Mouse (Mus musculus): ENCODE data around the gene Satb2.

Gene Satb2

DNA sequence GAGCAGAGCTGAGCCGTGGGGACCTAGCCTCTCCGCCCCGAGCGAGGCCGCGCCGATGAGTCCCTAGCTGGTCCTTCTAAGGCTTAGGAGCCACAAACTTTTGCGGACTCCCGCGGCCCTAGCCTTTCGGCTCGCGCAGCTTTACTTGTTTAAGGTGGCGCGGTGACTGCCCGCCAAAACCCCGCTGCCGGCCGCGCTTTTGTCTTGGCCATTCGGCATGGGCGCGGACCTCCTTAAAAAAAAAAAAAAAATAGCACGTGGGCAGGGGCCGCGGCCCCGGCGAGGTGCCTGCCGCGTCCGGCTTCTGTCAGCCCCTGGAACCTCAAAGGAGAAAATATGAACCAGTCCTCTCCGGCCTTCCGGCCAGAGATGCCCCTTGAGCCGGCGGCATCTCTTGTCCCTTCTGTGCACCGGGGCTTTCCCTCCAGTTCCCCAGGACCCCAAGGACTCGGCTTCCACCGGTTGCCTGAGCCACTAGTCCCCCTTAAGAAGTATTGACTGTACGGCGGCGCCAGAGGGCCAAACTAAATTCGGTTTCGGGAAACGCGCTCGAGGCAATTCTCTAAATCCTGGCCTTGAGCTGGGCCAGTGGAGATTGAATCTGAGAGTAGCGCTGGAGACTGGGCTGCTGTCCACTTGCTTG is 5.4 kb downstream of the Satb2 start:
- in situ Hi-C loops (cut with MboI, MseI), result no loop called here

DNA sequence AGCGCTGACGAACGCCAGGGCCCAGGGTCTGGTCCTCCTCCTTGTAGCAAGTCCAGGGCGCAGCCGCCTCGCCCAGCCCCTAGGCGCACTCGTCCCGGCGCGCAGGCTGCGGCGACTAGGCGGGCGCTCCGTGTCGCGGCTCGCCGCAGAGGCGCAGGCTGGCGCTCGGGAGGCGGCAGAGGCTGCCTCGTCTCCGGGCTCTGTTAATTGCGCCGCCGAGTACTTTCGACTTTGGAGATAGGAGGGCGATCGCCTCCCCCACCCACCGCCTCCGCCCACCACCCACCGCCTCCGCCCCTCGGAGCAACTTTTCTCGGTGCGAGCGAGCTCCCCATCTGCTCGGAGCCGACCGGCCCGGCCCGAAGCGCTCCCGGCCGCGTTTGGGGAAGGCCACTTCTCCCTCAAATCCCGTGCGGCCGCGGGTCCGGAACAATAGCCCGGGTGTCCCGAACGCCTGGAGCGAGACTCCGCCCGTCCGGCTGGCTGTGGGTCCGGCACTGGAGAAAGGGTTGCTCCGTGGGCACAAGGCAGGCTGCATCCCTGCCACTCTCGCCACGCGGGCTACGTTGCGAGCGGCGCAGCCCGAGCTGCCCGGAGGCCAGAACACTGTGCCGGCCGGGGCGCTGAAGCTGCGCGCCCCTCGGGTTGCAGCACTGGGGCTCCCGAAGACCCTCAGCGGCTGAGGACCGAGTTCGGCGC is 6.0 kb downstream of the Satb2 start:
- in situ Hi-C loops (cut with MboI, MseI), result no loop called here

DNA sequence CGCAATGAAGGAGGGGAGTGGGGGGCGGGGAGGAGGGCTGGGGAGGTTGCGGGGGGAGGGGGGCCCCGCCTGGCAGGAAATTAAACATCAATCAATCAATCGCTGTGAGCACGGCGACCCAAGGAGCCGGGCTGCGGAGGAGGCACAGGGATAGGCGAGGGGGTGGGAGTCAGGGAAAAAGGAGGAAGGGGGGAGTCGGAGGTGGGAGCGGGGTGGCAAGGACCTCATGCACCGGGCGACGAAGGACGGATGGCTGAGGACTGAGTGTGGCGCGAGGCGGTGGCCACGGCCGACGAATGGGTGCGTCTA is 6.6 kb downstream of the Satb2 start:
- in situ Hi-C loops (cut with MboI, MseI), result no loop called here

DNA sequence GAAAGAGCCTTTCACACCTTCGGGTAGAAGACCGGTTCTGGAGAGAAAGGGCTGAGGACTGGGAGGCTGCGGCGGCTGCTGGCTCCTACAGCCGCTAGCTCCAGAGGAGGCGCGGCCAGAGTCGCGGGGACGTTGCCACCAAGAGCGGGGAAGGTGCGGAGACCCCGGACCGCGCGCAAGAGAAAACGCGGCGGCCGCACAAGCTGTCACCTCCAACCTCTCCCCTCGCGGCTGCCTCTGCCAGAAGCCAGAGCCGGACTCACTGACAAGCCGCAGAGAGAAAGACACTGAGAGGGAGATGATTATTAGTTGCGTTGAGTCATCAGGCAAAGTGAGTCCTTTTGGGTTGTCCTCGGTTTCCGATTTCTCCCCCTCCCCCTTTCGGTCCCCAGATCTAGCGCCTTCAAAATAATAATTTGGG is 7.0 kb downstream of the Satb2 start:
- in situ Hi-C loops (cut with MboI, MseI), result no loop called here

DNA sequence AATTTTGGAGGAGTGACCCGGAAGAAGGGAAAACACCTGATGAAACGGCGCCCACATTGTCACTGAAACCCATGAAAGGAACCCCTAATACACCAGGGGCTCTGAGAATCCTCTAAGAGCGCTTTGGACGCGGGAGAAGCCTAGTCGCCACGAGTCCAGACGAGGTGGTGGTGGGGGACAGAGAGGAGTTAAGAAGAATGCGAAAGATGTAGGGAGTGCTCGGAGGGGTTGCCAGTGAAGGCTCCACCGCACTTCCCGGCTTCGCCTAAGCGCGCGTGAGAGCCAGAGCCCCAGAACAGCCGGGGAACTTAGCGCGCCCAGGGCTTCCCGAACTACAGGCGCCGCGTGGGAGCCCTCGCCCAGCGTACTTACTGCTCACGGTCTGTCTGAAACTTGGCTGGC is 7.7 kb downstream of the Satb2 start:
- in situ Hi-C loops (cut with MboI, MseI), result no loop called here

DNA sequence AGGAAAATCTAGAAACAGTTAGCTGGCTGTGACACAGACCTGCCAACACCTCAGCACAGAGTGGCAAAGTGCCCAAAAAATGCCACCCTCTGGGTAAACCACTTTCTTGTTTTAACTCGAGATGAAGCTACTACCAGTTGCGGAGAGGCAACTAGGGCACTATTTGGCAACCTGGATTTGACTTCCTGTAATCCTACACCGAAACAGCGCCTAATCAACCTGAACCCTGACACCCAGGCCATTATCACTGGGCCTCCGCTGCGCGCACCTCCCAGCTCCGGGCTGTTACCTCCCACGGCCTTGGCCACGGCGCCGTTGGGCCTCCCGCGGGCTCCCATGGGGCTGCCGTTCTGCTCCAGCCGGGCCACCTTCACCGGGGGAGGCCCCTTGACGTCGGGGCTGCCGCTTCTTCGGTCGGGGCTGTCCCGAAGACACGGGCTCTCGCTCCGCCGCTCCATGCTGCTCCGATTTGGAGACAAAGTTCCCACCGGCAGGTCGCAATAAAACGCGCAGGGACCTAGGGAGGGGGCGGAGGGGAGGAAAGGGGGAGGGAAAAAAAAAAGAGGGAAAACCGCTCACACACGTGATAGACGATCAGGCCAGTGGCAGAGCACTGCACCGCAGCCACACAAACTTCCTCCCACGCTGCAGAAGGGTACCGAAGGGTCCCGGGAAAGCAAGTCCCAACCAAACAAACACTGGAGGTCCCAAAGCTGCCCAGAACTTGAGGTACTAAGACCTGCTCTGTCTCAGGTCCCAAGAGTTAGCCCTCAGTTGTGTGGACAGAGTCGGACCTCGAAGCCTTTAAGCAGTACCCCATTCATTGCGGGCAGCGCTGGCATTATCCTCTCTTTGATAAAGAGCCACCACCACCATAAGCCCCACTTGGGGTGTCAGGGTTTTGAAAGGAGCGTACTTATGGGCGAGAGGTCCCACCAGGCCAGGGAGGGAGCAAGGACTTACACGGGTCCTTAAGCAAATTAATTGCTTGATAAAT is 8.8 kb downstream of the Satb2 start:
- in situ Hi-C loops (cut with MboI, MseI), result no loop called here

DNA sequence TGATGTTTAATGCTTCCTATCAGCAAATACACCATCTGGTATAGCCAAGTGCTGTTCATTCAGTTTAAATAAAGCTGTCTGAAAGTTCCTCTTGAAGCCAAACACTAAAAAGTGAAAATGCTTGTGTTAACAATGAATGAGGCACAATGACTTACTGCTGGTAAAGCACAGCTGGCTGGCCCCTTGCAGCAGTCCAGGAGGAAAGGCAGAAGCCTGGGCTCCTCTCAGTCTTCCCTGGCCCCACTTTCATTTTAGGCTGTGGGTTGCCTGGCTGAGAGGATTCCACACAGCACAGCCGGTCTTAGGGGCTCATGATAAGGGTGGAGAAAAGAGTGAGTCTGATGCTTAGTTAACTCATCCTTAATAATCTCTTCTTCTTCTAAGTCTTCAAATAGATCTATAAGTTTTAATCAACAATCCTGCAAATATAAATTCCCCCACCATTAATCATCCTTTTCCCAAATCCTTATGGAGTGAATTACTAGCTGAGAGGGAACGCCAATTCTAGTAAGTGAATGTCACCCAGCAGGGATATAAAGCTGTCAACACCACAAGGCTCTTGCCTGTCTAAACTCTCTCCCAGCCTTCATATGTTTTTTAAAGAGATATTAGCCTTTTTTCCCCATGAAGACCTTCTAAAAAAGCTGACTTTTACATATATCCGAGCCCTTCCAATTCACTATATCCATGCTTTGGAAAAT is 12.4 kb downstream of the Satb2 start:
- in situ Hi-C loops (cut with MboI, MseI), result no loop called here

DNA sequence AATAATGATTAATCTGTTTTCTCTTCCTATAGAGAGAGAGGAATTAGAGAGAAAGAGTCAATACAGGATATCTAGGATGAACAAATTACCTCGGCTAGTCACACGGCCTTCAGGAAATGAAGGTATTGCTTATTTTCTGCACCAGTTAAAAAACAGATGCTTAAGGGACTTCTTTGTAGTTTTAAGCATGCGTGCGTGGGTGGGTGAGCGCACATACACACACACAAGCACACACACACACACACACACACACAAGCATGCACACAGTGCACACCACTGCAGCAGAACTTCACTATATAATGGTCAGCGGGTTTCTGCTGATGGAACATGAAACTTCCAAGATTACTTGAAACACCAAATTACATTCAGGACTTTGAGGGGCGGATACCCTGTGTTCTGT is 14.0 kb downstream of the Satb2 start:
- in situ Hi-C loops (cut with MboI, MseI), result no loop called here

DNA sequence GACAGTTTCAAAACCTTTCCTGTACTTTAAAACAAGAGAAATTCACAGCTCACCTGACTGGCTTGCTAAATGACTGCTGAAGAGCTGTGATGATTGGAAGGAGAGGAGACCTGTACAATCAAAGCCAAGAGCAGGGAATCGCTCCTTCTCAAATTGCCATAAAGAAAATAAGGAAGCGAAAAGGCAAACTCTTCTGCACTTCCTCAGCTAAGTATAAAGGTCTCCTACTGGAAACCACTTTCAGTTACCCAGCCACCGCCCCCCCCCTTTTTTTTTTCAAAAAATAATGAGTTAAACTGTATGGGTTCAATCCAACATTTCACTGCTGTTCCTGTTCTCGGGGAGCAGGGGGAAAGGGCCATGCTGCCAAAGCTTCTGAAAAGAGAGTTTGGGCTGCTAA is 15.2 kb downstream of the Satb2 start:
- in situ Hi-C loops (cut with MboI, MseI), result no loop called here

DNA sequence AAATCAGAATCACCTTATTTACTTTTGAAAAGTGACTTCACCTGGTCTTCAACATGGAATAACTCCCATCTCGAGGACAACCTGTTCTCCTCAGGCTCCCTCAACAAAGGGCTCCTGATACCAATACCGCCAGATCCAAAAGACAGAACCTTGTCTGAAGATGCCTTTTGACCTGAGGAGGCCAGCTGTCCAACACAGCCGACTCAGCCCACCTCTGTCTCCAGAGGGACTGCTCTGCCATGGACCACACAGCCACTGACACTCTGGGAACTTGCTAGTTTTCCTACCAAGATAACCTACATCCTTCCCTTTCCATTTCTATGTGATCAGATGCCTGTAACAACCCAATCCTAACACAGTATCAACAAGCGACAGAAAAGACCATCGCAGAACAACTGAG is 19.5 kb downstream of the Satb2 start:
- in situ Hi-C loops (cut with MboI, MseI), result loop anchor here (10.0 kb wide), 1 partner anchor 926 kb away; no protein-coding TSS in a partner anchor

DNA sequence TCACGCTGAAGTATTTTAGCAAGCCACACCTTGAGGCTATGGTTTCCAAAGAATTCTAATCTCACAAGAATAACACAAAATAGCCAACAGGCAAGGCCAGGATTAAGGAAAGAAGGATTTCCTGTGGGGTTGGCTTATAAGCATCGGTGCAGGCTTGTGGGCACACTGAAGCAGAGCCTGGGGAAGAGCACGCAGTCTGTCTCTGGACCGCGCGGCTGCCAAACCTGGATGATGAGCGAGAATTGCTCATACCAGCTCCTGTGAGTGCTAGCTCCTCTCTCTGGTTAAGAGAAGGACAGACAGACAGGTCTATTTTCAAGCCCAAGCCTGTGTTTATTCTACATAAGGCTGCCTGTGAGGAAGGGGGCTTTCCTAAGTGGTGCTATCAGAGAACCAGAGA is 20.5 kb downstream of the Satb2 start:
- in situ Hi-C loops (cut with MboI, MseI), result loop anchor here (10.0 kb wide), 1 partner anchor 927 kb away; no protein-coding TSS in a partner anchor

DNA sequence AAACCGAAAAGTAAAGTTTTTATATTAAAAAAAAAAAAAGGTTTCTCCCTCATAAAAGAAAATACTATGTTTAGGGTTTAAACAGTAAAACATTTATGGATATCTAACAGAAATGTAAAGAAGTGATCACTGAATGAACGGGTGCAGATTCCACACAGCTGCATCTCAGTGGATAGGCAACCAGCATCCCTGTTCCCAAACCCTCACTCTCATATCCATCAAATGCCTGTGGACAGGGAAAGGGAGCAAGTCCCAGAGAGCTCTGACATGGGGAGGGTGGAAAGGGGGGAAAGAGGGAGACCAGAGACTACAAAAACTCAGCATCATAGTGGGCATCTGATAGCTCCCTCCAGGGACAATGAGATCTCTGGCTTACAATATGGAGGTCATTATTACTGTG is 21.6 kb downstream of the Satb2 start:
- in situ Hi-C loops (cut with MboI, MseI), result loop anchor here (10.0 kb wide), 1 partner anchor 928 kb away; no protein-coding TSS in a partner anchor

DNA sequence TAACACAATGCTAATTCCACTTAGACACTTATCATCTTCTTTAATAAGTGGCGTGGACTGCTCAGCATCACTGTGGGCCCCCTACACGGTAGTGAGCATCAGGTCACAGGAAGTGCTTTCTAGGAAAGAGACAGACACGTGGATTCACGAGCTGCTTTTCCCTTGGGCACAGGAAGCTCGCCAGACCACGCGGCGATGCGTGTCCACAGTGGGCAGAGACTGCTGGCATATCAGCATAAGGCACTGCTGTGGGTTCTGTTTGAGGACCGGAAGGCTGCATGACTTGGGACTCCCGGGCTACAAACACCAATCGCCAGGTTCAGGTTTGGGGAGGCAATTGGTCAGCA is 22.7 kb downstream of the Satb2 start:
- in situ Hi-C loops (cut with MboI, MseI), result loop anchor here (10.0 kb wide), 1 partner anchor 929 kb away; no protein-coding TSS in a partner anchor

DNA sequence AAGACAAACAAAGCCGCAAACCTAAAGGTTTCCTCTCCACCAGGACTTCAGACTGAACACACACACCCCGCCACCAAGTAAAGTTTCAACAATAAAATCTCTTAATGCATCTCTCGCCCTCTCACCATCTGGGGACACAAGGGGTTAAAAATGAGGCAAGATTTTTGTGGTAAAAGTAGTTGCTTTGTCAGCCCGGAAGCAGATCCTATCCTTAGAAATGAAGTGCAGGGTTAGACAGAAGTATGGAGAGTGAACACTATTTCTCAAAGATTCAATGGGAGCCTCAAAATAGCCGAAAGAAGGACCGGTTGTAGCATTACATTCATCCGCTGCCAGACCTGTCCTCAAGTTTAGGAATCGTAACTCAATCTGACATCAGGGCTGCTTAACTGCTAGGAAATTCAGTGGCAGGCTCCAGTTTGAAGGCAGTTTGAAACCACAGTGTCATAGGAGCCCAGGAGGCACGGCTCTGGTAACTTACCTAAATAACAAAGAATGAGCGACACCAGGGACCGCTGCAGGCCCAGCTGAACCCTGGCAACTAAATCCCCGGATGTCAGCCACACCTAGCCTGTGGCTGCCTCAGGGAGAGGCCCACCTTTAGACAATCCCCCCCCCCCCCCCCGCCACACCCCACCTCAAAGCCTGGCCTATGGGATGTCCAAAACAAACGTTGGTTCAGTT is 23.3 kb downstream of the Satb2 start:
- in situ Hi-C loops (cut with MboI, MseI), result loop anchor here (10.0 kb wide), 1 partner anchor 930 kb away; no protein-coding TSS in a partner anchor

DNA sequence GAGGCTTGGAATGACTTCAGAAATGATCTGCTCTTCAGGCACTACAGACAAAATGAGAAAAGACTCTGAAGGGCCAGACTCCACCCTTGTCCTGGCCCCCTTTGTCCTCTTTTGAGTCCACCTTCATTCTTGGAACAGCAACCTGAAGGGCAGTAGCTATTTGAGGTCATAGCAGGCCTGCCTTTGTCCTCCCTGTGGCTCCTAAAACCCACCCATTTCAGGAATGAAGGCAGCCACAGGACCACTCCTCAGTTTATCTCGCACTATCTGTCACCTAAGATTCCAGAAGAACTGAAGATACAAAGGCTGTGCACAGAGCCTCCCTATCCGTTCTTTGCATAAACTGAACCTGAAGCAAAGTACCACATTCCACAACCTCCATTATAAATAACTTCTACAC is 24.9 kb downstream of the Satb2 start:
- in situ Hi-C loops (cut with MboI, MseI), result loop anchor here (10.0 kb wide), 1 partner anchor 931 kb away; no protein-coding TSS in a partner anchor

DNA sequence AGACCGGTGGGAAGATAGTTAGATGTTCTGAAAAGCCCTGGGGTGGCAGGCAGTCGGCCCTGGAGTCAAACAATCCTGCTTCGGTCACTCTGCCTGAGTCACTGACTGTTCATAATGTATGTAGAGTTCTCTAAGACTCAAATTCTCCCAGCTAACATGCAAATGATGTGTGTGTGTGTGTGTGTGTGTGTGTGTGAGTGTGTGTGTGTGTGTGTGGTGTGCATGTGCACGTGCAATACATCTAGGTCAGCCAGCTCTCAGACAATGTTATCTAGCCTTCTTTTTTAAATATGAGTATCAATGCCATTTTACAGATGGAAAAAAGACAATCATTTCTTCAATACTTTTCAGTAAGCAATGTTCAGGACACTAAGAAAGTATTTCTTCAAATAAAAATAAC is 26.5 kb downstream of the Satb2 start:
- in situ Hi-C loops (cut with MboI, MseI), result loop anchor here (10.0 kb wide), 1 partner anchor 933 kb away; no protein-coding TSS in a partner anchor

DNA sequence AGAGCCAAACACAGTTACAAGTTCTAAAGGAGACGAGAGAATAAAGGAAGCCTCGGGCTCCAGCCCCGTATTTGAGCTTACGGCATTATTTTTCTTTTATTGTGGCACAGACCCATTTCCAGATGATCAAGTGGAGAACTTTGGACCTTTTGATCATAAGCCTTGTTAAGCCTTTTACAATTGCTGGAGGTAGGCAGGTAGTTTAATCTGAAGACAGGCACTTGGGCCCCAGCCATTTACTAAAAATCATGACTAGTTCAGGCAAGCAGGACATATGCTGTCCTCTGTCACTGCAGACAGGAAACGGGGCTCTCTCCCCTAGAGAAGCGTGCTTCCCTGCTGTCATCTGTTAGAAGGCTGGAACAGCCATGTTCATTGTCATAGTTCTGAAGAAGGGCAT is 26.9 kb downstream of the Satb2 start:
- in situ Hi-C loops (cut with MboI, MseI), result loop anchor here (10.0 kb wide), 1 partner anchor 933 kb away; no protein-coding TSS in a partner anchor

DNA sequence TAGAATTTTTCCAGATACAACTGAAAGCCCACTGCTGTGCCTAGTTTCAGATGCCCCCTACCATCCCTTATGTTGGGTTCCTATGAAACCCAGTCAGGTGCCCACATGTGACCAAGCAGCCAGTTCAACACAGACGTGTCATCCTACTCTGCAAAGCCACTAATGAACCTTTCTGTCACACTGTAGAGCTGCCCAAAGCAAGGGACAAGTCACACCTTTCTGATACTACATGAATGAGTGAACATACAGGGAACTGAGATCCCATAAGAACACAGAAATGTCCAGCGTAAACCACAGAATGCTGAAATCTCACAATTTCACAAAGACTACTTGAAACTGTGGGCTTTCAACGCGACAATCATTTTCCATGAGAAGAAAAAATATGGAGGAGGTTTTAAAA is 39.0 kb downstream of the Satb2 start:
- in situ Hi-C loops (cut with MboI, MseI), result no loop called here

DNA sequence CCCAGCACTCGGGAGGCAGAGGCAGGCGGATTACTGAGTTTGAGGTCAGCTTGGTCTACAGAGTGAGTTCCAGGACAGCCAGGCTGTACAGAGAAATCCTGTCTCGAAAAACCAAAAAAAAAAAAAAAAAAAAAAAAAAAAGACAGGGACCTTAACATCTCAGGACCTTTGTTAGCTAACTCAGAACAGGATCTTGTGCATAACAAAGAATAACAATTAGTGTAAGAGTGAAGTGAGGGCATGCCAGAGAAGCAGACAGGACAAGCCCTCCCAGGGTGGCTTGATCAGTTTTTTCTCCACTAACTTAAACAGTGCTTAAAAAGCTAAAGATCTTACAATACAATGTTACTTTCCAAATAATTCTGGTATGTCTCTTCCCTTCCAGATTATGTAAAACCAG is 40.0 kb downstream of the Satb2 start:
- in situ Hi-C loops (cut with MboI, MseI), result no loop called here

DNA sequence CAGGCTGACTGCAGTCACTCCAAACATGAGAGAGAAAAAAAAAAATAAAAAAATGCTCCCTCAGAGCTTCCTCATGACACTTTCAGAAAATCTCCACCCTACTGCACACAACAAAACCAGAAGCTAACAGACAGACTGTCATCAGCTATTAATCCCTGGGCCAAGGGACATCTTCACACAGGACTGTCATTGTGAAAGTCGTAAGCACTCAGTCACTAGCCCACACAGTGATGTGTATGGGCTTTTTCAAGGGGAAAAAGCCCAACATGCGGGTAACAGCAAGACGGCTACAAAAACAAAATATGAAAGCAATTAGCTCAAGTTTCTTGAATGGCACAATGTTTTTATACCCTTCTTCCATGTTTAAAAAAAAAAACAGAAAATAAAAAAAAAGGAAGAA is 41.9 kb downstream of the Satb2 start:
- in situ Hi-C loops (cut with MboI, MseI), result no loop called here

DNA sequence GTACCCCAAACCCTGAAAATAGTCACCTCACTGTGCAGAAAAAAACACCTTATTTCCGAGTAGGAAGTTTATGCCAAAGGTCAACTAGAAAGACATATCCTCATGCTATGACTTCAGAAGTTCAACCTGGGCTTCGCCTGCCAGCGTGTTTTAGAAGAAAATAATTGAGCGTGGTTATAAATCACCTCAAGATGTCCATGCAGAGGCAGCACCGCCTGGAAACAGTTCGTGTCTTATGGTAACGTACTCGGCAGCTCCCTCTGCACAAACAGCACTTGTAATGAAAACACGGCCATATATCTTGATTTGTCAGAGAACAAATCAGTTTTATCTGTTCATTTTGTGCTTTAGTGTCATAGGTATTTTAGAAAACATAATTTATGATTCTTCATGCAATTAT is 44.6 kb downstream of the Satb2 start:
- in situ Hi-C loops (cut with MboI, MseI), result no loop called here
